Mouse (Mus musculus) liver, adult (tissue): ENCODE measurements around the gene Kansl1.

ENCODE experiments used
- GATA4 ChIP-seq: IDR thresholded peaks from 2 replicates; pipeline ENCODE4 v1.6.1; 2014; ENCODE audit warnings: mild to moderate bottlenecking, low read length; ENCODE audit not compliant: insufficient replicate concordance

The Kansl1 gene

GRCm38 (mm10) chr11:104334946-104335345 is 133.7 kb downstream of the Kansl1 start:
- no peak for TF ChIP-seq GATA4

DNA sequence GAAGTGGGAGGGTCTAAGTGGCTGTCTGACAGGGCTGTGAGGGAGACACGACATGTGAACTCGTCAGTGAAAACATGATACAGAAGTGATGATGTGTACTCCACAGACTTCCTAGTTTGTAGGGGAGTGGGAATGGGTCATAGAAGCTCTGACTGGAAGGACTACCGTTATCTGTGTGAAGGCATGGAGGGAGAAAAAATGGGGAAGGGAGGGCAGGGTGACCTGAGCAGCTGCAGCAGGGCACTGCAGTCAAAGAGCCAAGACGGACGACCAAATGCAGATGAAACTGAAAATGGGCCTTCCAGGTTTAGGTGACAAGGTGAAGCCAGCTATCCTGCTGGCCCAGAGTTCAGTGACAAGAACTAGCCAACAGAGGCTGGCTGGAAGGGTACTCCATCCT is 134.5 kb downstream of the Kansl1 start:
- TF ChIP-seq GATA4: no peak

DNA sequence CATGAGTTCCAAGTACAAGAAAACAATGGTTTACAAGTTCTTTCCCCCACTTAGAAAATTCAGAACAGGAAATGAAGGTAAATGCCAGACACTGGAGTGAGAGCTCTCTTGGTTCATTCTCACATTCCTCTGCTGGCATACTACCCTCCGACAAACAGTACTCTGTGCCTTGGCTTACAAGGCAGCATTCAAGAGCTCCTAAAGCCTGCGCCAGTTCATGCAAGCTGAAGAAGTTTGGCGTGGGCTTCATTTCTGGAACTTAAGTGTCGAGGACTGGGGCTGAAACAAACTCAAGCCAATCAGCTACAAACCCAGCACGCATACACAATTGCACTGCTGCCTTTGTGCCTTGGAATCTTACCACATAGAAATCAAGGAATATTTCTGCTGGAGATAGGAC is 136.6 kb downstream of the Kansl1 start:
- no peak for TF ChIP-seq GATA4

- no peak for TF ChIP-seq GATA4
Observed at GRCm38 (mm10) chr11:104331208-104331607, 137.5 kb downstream of the Kansl1 start.

GRCm38 (mm10) chr11:104330151-104330550 is 138.5 kb downstream of the Kansl1 start:
- no peak for TF ChIP-seq GATA4

- TF ChIP-seq GATA4: no peak
Observed at GRCm38 (mm10) chr11:104329185-104329926, 139.3 kb downstream of the Kansl1 start.

DNA sequence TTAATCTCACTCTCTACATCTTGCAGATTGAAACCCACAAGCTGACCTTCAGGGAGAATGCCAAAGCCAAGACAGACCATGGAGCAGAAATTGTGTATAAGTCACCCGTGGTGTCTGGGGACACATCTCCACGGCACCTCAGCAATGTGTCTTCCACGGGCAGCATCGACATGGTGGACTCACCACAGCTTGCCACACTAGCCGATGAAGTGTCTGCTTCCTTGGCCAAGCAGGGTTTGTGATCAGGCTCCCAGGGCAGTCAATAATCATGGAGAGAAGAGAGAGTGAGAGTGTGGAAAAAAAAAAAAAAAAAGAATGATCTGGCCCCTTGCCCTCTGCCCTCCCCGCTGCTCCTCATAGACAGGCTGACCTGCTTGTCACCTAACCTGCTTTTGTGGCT is 140.7 kb downstream of the Kansl1 start:
- no peak for TF ChIP-seq GATA4

- TF ChIP-seq GATA4: no peak
Observed at GRCm38 (mm10) chr11:104327462-104327861, 141.2 kb downstream of the Kansl1 start.

- TF ChIP-seq GATA4: no peak
Observed at GRCm38 (mm10) chr11:104322142-104322541, 146.5 kb downstream of the Kansl1 start.

GRCm38 (mm10) chr11:104320511-104320910 is 148.2 kb downstream of the Kansl1 start:
- TF ChIP-seq GATA4: no peak

- no peak for TF ChIP-seq GATA4
Observed at GRCm38 (mm10) chr11:104318940-104319781, 149.5 kb downstream of the Kansl1 start.

DNA sequence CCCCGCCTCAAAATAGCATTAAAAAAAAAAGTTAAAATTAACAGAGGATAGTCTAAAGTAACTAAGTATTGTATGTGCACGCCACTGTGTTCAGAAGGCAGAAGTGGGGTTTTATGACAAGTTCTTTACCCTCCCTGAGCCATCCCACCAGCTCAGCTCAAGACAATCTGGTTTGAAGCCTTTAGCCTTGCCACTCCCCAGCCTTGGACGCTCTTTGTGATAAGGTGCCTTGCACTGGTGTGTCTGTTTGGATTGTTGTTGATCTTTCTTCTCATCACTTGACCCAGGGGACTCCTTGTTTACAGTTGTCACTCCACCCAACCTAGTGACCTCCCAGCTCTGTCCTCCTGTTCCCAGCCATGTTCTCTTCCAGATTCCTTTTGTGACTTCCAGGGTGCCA is 151.0 kb downstream of the Kansl1 start:
- no peak for TF ChIP-seq GATA4

DNA sequence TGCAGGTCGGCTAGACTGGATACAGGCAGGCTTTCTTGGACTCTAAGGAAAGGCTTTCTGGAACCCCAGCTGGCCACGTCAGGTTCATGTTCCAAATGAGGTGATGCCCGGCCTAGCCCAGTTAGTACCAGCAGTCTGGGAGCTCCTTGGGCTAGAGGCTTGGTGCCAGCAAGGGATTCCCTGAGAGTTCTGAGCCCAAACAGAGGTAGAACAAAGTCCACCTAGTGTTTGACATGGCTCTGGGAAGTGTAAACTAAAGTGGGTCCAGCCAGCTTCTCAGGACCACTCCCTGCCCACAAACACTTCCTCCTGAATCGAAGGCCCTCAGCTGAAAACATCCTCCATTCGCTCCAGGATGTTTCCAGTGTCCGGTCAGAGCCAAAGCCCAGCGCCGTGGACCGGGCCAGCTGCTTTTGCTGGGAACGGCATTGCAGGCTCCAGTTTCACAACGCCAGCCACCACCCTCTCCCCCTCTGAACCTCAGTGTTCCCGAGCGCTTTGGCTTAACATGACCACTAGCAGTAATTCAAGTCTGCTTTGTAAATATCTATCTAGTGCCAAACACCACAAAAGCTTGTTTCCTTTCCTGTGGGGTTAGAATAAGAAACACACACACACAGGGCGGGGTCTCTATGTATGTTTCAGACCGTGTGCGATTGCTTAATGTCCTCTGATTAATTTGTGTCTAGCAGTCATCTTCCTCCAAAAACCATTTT is 151.8 kb downstream of the Kansl1 start:
- no peak for TF ChIP-seq GATA4

GRCm38 (mm10) chr11:104315703-104316102 is 153.0 kb downstream of the Kansl1 start:
- no peak for TF ChIP-seq GATA4

GRCm38 (mm10) chr11:104311643-104312042 is 157.0 kb downstream of the Kansl1 start:
- TF ChIP-seq GATA4: no peak
